Mouse (Mus musculus) kidney, adult 2 months (tissue): Measurements from ENCODE around the gene Ufsp1.

ENCODE experiments used
- CTCF ChIP-seq: fragments of 200-500 bp; conservative IDR thresholded peaks from 2 replicates; pipeline ENCODE4 v1.5.1; 2011; ENCODE audit warnings: low read depth, mild to moderate bottlenecking, control low read depth, low read length, moderate library complexity, mixed read lengths; ENCODE audit not compliant: insufficient read depth, insufficient read length
- POLR2A ChIP-seq: fragments of 200-500 bp; IDR thresholded peaks from one replicate; pipeline ENCODE4 v1.6.1; 2011; ENCODE audit warnings: low read depth, low read length, control low read depth

GRCm38 (mm10) chr5:137293839-137294743 lies at the start of gene Ufsp1:
- TF ChIP-seq POLR2A (no peak), CTCF (no peak)
